Mouse (Mus musculus) embryo, embryonic 10.5 days (tissue): ENCODE results near the gene Rxfp2.

Experiments used
- DNase-seq: peaks from one replicate; pipeline ENCODE4 v3.0.0-alpha.2; 2015; ENCODE audit warnings: low spot score

Rxfp2 gene

DNA sequence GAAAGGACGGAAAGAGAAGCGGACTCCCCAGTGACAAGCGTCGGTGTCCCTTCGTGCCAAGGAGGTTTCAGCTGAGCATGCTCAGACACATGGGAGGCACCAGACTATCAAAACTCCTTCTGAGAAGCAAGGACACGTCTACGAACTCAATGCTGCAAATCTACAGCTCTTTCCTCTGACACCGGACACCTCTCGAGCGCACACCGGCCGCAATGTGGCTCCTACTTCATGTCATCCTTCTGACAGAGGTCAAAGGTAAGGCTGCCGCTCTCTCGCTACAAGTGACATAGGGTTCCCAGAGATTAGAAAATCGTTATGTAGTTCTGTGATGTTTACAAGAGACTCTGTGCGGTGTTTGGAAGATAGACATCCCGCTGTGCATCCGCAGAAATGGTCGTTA, at the start of gene Rxfp2:
TSS of gene Rxfp2 (plus strand) at position 20 of the 400 bp plus-strand sequence.
- DNase-seq: peak; percentile 43

- DNase-seq: no peak
These were observed 48.2 kb upstream of the Rxfp2 start for GRCm38 (mm10) chr5:149970261-149970660.

GRCm38 (mm10) chr5:149977027-149977426, 41.4 kb upstream of the Rxfp2 start:
- no peak for DNase-seq

DNA sequence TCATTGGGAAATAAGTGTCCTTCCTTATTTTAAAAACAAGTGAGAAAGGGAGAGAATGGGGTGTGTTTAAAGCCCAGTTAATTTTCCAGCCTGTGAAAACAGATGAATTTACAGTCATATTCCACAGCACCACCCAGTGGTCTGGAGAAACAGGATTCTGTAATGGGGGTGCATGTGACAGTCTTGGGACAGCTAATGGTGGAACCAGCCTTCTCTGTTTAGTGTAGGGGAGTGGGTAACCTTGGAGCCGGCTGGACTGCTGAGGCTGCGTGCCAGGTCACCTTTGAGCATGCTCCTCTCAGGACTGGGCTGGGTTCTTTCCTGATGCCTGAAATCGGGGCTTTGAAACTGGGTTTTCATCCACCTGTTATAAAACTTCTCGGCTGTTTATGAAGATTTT, 34.9 kb upstream of the Rxfp2 start:
- DNase-seq: no peak

GRCm38 (mm10) chr5:149994578-149994977, 23.9 kb upstream of the Rxfp2 start:
- no peak for DNase-seq

- DNase-seq: no peak
These were observed 21.9 kb upstream of the Rxfp2 start for GRCm38 (mm10) chr5:149996614-149997013.

GRCm38 (mm10) chr5:149997321-149998034, 21.0 kb upstream of the Rxfp2 start:
- DNase-seq: no peak

GRCm38 (mm10) chr5:149998311-149998710, 20.2 kb upstream of the Rxfp2 start:
- DNase-seq: peak; percentile 33

GRCm38 (mm10) chr5:150005355-150005754, 13.1 kb upstream of the Rxfp2 start:
- DNase-seq: no peak

GRCm38 (mm10) chr5:150016861-150017260, 1.6 kb upstream of the Rxfp2 start:
- peak; percentile 68 for DNase-seq

- peak; percentile 58 for DNase-seq
These were observed 803 bp upstream of the Rxfp2 start for GRCm38 (mm10) chr5:150017672-150018071.

GRCm38 (mm10) chr5:150020851-150021250, 2.4 kb downstream of the Rxfp2 start:
- peak; percentile 94 for DNase-seq

GRCm38 (mm10) chr5:150021805-150022204, 3.3 kb downstream of the Rxfp2 start:
- DNase-seq: no peak

DNA sequence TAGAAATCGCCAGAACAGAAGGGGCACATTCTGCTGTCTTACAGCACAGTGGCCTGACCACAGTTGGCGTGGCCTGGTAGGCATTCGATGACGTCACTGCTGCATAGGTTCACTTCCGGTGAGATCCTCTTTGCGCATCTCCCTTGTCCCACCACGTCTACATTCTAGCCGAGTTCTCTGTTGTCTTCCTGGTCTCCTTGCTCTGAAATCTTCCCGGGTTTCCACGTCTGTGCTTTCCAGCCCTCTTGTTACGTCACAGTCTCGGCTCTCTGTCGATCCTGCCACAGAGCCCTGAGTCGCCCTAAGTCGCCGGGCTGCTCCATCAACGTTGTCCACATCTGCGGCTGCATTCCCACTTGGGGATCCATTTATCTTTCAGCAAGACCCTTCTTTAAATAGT, 4.1 kb downstream of the Rxfp2 start:
- no peak for DNase-seq

DNA sequence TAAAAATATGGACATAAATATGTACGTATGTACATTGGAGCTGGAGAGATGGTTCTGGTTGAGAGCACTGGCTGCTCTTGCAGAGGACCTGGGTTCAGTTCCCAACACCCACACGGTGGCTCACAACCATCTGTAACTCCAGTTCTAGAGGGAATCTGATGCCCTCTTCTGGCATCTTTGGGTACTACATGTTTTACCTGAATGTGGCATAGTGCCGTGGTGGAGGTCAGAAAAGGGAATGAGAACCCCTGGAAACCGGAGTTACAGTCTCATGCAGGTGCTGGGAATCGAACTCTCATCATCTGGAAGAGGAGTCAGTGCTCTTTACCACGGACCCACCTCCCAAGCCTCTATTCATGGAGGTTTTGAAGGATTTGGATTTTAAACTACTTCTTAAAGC, 5.0 kb downstream of the Rxfp2 start:
- no peak for DNase-seq

GRCm38 (mm10) chr5:150024188-150024587, 5.7 kb downstream of the Rxfp2 start:
- DNase-seq: no peak

DNA sequence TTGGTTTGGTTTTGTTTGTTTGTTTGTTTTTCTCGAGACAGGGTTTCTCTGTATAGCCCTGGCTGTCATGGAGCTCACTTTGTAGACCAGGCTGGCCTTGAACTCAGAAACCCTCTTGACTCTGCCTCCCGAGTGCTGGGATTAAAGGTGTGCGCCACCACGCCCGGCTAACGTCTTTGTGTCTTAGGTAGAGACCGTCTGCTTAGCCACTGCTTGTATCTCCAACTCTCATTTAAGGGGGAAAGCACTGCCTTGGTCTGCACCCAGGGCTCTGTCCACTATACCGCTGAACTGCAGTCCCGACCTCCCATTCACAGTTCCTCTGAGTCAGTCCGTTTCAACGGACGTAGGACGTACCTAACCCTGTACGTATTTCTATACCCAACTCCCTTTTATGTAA, 6.4 kb downstream of the Rxfp2 start:
- no peak for DNase-seq

- no peak for DNase-seq
These were observed 6.9 kb downstream of the Rxfp2 start for GRCm38 (mm10) chr5:150025326-150025725.

GRCm38 (mm10) chr5:150026509-150027087, 8.1 kb downstream of the Rxfp2 start:
- no peak for DNase-seq

GRCm38 (mm10) chr5:150031201-150031600, 12.7 kb downstream of the Rxfp2 start:
- peak; percentile 46 for DNase-seq

GRCm38 (mm10) chr5:150031634-150032033, 13.2 kb downstream of the Rxfp2 start:
- DNase-seq: no peak

DNA sequence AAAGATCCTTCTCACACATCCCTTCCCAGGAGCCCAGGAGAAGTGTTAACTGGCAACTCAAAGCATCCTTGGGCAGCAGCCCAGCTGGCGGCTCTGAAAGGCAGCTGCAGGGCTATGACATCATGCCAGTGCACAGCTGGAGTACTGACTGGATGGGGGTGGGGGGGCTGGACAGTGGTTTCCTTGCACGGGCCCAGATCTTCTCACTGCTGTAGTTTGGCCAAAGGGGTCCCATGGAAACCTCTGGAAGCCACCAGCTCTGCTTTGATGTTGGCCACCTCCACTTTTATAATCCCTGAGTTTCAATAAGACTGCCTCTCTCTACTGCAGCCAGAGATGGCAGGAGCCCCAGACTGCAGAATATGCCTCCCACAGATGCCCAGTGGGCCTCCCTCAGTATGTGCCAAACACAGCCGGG, 13.6 kb downstream of the Rxfp2 start:
- DNase-seq: peak; percentile 28

- DNase-seq: no peak
These were observed 17.8 kb downstream of the Rxfp2 start for GRCm38 (mm10) chr5:150036286-150036685.

GRCm38 (mm10) chr5:150036918-150037317, 18.4 kb downstream of the Rxfp2 start:
- no peak for DNase-seq
